Mouse (Mus musculus): ENCODE measurements around the gene Icam2.
"Not testable (repeated sequence)": the region's sequence is repeated elsewhere in the genome, so short reads cannot be mapped to it uniquely, and the experiment has no call there.

The Icam2 gene

DNA sequence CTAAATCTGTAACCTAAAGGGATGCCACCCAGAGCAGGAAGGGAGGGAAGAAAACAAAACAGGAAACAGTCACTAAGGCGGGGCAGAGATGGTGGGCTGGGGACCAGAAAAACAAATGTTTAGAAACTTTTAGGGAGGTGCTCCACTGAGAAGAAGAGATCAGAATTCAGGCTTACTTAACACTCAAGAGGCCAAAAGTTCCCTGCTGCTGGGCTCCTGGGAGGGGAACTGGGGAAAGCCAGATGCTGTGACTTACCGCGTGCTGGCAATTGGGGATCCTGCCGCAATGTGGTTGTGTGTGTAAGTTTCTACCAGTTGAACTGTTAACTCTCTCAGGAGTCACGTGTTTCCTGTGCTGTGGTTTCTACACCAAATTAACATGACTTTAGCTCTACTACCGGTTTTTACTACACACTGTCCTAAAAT, at the start of gene Icam2:
Icam2 (minus strand) TSS at position 285 of the 426 bp plus-strand sequence.
- no peak for DNase-seq

DNA sequence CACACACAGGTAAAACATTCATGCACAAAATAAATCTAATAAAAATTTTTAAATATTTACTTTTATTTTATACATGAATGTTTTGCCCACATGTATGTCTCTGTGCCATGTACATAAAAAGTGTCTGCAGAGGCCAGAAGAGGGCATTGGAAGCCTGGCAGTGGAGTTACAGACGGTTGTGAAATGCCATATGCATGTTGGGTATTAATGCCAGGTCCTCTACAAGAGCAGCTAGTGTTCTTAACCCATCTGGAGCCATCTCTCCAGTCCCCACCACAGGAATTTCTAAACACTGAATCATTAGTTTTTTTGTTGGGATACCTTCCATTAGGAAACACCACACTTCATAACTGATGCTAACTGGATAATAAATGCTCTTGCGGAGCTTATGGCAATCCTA, 49.7 kb upstream of the Icam2 start:
- DNase-seq = no peak

DNA sequence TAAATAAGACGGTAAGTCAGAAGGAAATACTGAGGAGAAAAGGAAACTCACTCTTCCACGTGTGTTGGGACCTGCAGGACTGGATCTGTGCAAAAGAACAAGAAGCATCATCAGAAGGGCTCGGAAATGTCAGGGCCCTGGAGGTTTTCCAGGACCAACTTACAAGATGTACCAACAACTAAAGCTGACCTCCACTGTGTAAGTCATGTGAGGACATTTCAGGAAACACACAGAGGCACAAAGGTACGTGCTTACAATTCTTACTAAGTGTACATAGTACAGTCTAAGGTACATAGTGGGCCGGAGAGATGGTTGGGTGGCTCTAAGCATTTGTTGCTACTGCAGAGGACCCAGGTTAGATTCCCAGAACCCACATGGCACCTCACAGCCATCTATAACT, 49.2 kb upstream of the Icam2 start:
- no peak for DNase-seq

DNA sequence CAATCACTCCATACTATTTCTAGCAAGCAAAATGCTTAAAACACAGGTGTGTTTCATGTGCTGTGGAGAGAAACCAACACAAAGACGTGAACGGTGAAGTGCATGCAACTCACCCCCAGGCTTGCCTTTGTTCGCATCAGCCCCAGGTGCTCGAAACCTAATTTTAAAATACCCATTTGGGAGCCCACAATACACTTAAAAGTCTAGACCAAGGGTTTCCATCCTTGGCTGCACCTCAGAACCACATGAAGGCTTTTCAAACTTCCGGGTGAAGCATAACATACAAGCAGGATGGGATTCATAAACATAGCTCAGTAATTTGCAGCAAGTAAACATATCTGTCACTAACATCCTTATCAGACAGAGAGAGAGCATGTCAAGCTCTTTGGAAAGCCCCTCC, 42.5 kb upstream of the Icam2 start:
- no peak for DNase-seq

DNA sequence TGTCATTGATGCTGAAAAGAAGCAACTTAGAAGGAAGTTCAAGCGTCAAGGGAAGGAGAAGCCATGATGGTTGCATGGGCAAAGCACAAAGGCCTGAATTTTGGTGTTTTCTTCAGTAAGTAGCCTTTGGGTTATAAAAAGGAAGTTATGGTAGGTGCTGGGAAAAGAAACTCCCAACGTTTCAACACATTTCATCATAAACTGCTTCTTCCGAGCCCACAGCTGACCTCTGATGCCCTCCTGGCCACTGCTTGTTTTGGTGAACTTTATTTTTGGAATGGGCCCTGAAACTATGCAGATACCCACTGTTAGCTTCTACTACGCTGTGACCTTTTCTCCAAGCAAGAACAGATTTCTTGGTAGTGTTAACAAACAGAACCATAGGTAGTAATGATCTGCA, 41.8 kb upstream of the Icam2 start:
- no peak for DNase-seq

DNA sequence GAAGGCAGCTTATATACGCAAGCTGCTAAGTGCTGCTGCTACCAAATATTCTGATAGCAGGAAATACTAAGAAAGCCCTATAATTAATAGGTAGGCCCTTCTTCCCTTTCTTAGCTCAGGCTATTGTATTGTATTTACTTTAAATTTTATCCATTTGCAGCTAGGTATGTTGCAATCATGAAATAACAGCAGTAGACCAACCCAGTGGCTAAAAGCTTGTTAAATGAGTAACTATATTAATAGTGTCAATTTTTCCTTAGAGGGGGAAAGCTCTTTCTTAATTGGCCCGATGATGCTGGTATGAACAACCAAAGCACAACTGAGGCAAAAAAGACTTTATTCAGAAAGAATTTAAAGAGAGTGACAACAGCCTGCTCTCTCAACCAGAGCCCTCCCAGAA, 40.7 kb upstream of the Icam2 start:
- DNase-seq = no peak

DNA sequence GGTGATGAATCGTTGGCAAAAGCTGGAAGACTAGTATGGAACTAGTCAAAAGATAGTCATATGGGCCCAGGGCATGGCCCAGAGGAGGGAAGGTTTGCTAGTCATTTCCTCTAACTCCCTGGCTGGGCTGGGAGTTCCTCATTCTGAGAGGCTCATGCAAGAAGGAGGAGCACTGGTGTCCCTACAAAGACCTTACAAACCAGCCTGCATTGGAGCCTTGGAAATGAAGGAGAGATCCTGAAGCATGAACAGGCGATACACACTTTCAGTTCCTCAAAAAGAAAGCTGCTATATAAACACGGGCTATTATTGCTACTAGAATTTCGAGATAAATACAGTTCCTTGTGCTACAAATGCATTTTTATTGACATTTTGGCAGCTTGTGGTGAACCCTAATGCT, 40.2 kb upstream of the Icam2 start:
- DNase-seq = no peak

DNA sequence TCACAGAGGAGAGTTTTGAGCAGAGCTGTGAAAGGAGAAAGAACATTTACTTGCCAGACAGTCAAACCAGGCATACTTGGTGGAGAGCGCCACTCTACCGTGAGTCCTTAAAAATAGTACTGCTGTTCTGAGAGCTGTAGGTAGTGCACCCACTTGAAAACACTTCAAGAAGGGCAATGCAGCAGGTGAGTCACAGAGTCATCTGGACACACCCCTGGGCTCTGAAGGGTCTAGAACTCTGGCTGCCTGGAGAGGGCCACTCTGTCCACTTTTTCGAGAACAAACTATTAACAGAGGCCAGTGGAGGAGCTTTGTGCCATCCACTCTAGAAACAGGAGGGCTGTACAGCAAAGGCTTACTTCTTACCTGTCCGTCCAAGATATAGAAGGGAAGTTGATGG, 38.6 kb upstream of the Icam2 start:
- no peak for DNase-seq

DNA sequence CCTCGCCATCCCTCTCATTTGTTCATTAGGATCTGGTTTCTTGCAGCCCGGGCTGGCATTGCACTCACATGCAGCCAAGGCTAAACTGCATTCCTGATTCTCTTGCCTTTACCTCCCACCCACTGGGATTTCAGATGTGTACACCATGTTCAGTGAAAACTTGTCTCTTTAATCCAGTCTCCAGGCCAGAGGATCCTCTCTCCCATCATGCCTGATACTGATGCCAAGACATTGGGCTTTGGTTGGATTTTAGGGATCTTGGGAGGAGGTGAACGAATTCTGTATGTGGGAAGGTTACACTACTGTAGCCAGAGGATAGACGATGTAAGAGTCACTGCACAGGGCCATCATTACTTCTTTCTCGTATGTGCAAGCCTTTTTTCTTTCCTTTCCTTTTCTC, 37.3 kb upstream of the Icam2 start:
- DNase-seq = no peak

DNA sequence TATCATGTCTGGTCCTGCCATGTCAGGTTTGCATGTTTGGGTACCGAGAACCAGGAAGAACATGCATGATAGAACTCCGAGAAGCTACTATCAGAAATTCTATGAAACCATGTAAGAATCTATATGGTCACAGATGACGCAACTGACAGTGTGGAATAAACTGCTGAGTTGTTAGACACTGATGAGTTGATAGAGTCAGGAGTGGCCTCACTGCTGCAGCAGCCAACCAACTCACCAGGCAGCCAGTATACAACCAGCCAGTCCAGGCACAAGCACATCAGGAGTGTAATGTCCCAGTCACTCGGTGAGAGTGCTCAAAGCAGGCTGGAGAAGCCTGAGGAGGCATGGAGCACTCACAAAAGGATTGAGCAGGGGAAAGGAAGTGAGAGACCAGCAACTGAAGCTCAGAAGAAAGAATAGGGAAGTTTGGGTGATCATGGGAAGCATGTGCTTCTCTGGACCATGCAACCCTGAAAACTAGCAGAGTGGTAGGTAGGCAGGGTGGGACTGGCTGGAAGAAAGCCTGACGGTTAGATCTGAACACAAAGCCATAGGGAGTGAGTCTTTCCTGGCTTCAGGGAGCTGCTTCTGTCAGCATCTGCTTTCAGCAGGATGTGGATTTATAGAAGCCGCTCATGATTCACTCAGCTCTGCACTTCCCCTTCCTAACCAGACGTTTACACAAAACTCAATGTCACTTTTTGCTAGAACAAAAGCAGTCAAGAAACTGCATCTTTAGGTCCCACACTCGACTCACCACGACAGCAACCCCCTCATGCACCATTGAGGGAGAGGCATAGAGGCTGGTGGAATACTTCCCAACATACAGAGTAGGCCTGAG, 31.6 kb upstream of the Icam2 start:
- no peak for DNase-seq

DNA sequence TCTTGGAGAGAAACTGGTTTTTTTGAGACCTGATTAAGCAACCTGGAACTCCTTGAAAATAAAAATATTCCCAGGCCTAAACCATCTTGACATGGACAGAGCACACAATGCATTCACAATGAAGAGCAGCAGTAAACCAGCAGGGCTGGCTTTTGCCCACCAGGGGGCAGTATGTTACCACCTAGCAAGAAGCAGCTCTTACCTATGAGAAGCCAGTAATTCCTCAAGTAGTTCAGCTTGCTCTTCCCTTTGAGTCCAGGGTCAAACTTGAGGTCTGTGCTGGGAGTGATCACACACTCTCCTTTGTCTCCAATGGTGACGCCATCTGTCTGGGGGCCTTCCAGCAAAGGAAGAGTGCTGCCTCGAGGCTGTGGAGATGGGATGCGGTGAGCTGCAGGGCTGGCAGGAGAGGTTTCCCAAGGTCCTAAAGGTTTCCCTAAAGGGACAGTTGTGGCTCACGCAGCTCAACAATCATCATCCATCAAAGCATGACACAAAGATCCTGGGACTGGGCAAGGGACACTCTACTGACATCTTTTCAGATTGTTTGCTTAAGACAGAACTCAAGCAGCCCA, 30.8 kb upstream of the Icam2 start:
- DNase-seq = peak; percentile 88 to 90

DNA sequence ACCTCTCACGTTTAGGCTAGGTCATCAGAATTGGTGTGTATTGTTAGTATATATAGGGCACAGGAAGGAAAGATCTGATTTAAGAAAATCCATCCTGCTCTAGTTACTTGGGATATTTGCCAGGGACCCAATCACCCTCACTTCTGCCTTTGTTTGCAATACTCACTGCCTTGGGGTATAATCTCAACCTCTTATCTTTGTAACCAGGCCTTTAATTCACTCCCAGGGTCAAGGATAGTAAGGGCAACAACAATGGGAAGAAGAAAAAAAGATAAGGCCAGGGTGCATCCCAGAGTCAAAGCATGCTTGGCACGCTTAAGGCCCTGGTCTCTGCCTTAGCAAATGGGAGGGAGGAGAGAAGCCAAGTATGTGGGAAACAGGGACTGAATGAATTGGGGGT, 30.0 kb upstream of the Icam2 start:
- no peak for DNase-seq

DNA sequence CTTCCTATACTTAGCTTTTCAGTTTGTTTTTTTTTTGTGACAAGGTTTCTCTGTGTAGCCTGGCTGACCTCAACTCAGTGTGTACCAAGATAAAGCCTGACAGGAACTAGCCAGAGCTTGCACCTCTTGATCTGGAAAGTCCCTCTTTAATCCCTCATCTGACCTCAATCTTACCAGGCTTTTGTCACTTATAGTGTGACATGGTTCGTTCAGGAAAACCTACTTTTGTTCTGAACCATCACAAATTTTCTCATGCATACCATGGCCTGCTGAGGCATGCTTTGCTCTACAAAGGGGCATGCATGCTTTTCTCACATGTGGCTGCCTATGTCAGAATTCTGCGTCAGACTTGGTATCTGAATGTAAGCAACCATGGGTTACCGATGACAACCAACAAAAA, 28.5 kb upstream of the Icam2 start:
- DNase-seq = no peak

DNA sequence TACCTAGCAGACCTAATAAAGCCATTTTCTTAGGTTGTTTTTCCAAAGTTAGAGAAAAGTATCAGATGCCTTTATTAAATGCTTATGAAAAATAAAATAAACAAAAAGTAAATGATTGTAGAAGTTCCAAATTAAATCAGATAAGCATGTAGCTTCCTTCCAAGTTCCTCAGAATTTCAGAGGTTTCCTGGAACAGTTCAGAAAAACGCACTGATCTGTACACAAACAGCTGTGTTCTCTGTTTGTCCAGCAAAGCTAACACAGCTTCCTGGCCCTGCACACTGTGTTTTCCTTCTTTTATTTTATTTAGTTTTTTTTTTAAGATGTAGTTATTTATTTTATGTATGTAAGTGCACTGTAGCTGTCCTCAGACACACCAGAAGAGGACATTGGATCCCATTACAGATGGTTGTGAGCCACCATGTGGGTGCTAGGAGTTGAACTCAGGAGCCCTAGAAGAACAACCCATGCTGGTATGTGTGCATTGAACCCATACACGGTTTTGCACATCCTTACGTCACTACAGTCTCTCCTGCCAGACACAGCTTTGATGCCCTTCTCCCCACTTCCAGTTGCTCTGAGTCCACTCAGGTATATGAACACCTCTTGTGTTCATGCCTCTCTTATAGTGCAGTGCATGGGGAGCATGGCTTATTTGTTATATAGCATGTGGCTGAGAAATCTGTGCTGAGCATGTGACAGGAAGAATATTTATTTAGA, 24.9 kb upstream of the Icam2 start:
- no peak for DNase-seq

DNA sequence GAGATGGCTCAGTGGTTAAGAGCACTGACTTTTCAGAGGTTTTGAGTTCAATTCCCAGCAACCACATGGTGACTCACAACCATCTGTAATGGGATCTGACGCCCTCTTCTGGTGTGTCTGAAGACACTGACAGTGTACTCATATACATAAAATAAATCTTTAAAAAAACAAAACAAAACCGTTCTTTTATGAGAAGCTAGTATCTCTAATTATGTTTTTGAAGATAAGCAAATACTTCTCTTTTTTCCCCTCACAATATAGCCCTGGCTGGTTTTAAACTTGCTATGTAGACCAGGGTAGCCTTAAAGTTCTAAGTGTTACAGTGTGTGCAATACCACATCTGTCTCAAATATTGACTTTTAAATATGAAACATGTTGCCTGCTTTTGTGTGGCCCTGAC, 23.3 kb upstream of the Icam2 start:
- no peak for DNase-seq

DNA sequence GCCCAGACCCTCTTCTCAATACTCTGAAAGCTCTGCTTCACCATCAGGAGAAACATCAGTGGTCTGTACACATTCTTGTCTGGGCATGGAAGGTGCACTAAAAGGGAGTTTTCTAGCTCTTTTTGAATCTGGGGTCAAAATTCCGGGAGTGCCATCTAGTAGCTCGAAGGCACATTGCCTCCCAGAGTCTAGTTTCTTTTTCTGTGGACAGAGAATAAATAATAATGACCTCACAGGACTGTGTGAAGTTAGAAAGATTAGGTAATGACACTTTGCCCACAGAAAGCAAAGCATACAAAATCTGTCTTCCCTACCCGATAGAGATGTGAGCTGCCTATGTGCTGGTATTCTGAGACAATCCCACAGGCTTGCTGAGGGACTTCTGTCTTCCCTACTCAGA, 22.6 kb upstream of the Icam2 start:
- no peak for DNase-seq

DNA sequence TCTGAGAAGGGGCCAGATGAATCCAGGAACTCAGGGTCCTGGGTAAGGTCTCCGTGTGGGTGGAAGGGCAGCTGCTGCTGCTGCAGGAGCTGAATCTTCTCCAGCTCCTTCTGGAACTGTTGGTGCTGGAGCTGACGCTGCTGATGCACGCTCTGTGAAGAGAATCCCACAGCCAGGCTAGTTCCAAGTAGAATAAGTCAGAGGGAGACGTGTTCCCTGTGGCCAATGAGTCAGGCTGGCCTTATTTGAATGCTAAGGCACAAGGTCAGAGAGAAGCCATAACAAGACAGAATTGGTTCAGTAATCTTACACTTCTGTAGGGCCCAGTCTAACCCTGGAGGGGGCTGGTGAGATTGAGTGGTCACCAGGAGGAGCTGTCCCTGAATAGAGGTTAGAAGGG, 22.1 kb upstream of the Icam2 start:
- DNase-seq = no peak

DNA sequence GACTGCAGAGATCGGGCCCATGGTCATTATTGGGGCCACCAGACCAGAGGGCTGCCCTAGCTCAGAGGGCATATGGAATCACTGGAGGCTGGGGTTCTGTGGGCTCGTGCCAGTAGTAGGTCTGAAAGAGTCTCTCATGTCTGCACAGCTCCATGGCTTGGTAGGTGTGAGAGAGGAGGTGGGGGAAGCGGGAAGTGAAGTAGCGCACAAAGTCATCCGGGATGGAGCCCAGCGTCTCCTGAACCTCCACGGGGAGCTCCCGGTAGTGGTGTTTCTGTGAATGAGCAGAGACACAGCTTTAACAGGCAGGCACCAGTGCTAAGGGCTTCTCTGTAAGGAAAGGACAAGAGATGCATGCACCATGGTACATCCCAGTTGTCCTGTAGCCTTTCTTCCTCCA, 10.6 kb upstream of the Icam2 start:
- no peak for DNase-seq

DNA sequence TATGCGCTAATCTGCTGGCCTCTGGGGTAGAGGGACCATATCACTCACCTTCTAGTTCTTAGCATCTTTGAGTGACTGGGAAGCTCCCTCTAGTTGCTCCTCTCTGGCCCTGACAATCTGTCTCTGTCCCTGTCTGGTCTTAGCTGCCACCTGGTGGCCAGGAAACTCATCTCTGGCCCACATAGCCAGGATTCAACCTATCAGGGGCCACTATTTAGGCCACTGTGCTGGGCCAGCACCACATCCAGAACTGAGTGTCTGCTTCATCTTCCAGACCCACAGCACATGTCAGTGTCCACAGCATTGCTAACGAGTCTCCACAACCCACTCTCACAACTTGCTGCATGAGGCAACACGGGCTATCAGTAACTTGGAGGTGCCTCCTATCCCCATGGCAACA, 9.8 kb upstream of the Icam2 start:
- peak; percentile 39 to 50 for DNase-seq

DNA sequence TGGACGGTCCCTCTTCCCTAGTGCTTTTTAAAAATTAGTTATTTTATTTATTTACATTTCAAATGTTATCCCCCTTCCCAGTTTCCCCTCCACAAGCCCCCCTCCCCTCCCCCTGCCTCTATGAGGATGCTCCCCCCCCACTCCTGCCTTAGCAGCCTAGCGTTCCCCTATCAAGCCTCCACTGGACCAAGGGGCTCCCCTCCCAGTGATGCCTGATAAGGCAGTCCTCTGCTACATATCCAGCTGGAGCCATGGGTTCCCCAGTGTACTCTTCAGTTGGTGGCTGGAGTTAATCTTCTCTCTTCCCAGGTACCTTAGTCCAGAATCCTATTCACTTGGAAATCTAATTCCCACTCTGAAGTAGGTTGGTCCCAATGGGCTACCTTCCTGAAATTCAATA, 6.2 kb upstream of the Icam2 start:
- not testable (repeated sequence) for DNase-seq

DNA sequence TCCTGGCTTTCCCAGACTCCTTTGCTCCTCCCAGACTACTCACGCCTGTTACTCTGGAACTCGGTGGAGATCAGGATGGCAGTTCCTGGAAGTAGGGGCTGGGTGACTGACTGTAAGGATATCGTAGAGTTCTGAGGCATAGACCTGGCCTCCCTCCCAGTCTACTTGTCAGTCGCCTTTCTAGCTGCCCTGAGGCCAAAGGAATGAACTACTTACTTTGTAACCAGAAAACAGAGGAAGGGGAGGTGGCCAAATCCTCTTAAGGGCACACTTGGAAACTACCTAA, 5.4 kb upstream of the Icam2 start:
- no peak for DNase-seq

DNA sequence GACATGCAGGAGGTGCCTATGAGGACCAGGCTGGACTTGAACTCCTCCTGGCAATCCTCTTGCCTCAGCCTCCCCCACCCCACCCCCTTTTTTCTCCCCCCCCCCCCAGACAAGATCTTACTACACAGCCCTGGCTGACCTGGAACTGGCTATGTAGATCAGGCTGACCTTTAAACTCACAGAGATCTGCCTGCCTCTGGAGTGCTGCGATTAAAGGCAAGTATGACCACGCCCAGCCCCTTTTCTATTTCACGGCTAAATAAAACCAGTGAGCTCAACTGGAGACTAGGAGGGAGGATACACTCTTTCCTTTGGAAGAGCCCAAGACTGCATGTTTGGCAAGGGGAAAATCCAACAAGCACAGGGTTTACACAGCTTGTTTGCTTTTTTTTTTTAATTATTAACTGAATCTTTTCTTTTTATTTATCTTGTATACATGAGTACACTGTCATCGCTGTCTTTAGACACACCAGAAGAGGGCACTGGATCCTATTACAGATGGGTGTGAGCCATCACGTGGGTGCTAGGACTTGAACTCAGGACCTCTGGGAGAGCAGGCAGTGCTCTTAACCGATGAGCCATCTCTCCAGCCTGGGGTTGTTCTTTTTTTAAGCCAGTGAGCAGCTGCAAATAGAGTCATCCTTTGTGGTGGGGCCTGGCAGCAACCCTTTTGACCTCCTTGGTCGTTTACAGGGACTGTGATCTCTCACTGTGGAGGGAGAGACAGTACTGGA, 4.9 kb upstream of the Icam2 start:
- no peak for DNase-seq

DNA sequence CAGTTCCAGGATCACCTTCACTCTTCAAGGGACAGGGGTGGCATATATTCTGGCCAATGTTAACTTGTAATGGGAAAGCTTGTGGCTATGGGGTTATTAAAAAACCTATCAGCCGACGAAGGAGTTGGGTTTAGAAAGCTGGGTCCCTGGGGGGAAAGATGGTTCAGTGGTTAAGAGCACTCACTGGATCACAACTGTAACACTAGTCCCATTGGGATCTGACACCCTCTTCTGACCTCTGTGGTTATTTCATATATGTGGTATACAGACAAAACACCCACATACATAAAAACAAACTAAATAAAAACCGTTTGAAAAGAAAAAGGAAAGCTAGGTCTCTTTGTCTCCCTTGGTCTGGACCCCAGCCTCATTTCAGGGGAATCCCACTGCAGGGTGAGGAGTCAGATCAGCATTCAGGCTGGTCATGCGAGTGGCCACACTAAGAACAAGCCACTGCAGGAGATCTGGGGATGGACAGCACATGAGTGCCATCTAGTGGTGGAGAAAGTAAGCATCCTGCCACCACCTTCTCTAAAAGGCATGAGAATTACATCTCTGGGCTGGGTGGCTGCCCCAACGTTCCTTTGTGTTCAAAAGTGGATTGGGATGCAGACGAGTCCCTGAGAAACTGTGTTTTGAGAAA, 3.8 kb upstream of the Icam2 start:
- peak; percentile 76 to 83 for DNase-seq
